Mouse (Mus musculus) thymus, postnatal 36 days (tissue): ENCODE measurements around the gene Setmar.

Experiments
- DNase-seq, 2 experiments: peaks; one replicate each; pipeline ENCODE4 v3.0.0; 2022; ENCODE audit warnings: mixed read lengths in 2 of 2

Gene Setmar

GRCm38 (mm10) chr6:108117881-108118280, 53.0 kb downstream of the Setmar start:
- no peak for DNase-seq

- no peak for DNase-seq
These were observed 60.6 kb downstream of the Setmar start for GRCm38 (mm10) chr6:108125474-108125873.

DNA sequence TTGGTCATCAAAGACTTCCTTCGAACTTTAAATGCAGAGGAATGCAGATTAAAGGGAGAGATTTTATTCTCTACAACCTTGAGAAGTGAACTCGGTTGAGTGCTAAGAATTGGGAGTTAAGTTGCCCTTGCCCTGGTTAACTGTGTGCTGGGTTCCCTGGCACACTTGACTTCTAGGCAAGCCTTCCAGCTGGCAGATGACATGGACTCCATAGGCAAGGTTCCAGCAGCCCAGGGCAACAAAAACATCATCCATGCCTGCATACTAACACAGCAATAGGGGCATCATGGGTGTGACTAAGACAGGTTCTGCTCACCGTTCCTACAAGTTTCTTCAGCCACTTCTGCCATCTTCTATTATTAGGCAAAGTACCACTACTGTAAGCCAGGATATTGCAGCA, 61.8 kb downstream of the Setmar start:
- DNase-seq, result no peak
